Mouse (Mus musculus): ENCODE measurements at regions not wholly inside any gene's neighbourhood (a gene's known extent, or its start where the extent isn't known, plus 50 kb on each side); places are given as distances from the start of the nearest gene placed in this dataset.

DNA sequence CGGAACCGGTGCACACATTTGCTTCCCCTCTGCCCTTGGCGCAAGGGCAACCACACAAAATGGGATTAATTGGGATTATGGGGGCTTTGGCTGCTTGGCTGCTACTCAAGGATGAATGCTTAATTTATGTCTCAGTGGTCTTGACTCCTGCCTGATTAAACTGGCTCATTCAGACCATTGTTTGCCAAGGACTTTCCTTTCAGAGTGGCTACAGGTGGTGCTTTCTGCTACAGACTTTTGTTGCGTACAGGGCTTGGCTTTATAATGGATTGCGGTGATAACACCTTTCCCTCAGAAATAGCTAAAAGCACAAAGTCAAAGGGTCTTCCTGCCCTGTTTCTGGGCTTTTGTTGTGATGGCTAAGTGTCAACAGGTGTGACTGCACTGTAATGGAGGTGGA is 120.4 kb upstream of the Tbca start:
- ATAC-seq (ENCODE audit: low read depth): no peak
- H3K9me3 ChIP-seq (replicated peaks): no peaks in the 10 kb centered on the region
- DNase-seq: no peak
- H3K27ac ChIP-seq: no peak overlapping the region
- H3K4me1 ChIP-seq (replicated peaks): no peaks in the 10 kb centered on the region
- no peaks in the 10 kb centered on the region for H3K36me3 ChIP-seq
- no peak overlapping the region for H3K4me3 ChIP-seq (replicated peaks)
- no peak overlapping the region for H3K4me2 ChIP-seq
- peaks cover 5% of the 10 kb centered on the region; the same call in 1 of the 2 replicates for H3K27me3 ChIP-seq
- no peak overlapping the region for H3K9ac ChIP-seq
- 58% methylated on average over 5 of the region's 5 CpGs for WGBS (ENCODE audit: insufficient replicate concordance)

DNA sequence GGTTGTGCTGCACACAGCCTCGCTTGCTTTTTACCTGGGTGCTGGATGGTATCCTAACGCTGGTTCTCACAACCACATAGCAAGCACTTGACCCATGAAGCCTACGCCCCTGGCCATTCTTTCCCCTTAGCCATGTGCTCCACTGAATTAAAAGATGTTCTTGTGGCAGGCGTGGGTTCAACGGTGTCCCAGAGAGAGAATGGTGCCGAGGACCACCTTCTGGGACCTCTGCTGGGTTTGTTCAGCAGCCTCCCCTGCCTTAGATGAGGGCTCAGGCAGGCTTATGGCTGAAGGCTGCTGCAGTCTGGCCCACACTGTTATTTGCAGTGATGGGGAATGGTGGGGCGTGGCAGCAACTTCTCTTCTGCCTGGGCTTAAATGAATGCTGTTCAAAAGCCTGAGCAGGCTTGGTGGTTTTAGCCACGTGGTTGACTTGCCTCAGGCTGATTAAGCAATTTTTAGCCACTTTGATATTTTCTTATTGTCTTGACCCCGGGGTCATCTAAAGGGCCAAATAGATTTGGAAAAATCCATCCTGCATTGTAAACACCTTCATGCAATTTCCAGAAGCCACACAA is 119.5 kb upstream of the Tbca start:
- no peak overlapping the region for H3K27ac ChIP-seq
- WGBS (ENCODE audit: insufficient replicate concordance): 55% methylated on average over 9 of the region's 9 CpGs
- no peaks in the 10 kb centered on the region for H3K9me3 ChIP-seq (replicated peaks)
- no peak overlapping the region for H3K4me3 ChIP-seq (replicated peaks)
- DNase-seq: no peak
- H3K4me1 ChIP-seq (replicated peaks): no peaks in the 10 kb centered on the region
- H3K9ac ChIP-seq: no peak overlapping the region
- no peak for ATAC-seq (ENCODE audit: low read depth)
- no peaks in the 10 kb centered on the region for H3K36me3 ChIP-seq
- H3K27me3 ChIP-seq: peaks cover 5% of the 10 kb centered on the region; the same call in 1 of the 2 replicates
- H3K4me2 ChIP-seq: no peak overlapping the region

DNA sequence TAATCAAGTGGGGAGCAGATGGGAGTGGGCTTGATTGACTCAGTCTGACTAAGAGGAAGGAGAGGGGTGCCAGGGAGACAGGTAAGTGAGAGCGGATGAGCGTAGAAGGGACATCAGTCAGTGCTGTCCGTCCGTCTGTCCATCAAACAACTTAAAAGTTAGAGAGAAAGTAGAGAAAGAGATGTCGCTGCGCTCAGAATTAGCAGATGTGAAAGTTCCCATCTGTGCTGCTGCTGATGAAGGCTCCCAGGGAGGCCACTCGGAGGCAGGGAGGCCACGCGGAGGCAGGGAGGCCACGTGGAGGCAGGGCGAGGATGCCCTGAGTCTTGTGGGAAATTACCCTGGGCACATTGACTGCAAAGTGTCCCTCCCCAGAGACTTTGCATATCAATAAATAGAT is 118.4 kb upstream of the Tbca start:
- H3K27ac ChIP-seq: no peak overlapping the region
- no peaks in the 10 kb centered on the region for H3K36me3 ChIP-seq
- H3K4me2 ChIP-seq: no peak overlapping the region
- no peaks in the 10 kb centered on the region for H3K9me3 ChIP-seq (replicated peaks)
- ATAC-seq (ENCODE audit: low read depth) (no peak), DNase-seq (no peak)
- H3K9ac ChIP-seq: no peak overlapping the region
- 79% methylated on average over 11 of the region's 11 CpGs for WGBS (ENCODE audit: insufficient replicate concordance)
- peaks cover 5% of the 10 kb centered on the region; the same call in 1 of the 2 replicates for H3K27me3 ChIP-seq
- H3K4me3 ChIP-seq (replicated peaks): no peak overlapping the region
- H3K4me1 ChIP-seq (replicated peaks): no peaks in the 10 kb centered on the region

DNA sequence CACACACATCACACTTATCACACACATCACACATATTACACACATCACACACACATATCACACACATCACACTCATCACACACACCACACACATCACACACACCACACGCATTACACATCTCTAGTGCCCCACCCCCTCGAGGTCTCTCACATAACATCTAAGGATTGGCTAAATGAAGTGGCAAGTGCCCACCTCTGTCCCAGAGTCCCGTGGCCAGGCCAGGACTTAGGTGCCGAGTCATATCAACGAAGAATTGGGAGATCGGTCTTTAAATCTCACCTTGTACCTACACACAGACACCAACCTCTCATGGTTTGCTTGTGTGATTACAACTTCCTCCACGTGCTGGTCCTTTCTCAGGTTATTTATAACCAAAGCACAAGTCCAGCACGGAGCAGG is 117.7 kb upstream of the Tbca start:
- no peak overlapping the region for H3K27ac ChIP-seq
- ATAC-seq (ENCODE audit: low read depth) (no peak), DNase-seq (no peak)
- H3K4me1 ChIP-seq (replicated peaks): no peaks in the 10 kb centered on the region
- no peaks in the 10 kb centered on the region for H3K9me3 ChIP-seq (replicated peaks)
- H3K4me3 ChIP-seq (replicated peaks): no peak overlapping the region
- WGBS (ENCODE audit: insufficient replicate concordance): 64% methylated on average over 8 of the region's 8 CpGs
- H3K27me3 ChIP-seq: peaks cover 4% of the 10 kb centered on the region; the same call in 1 of the 2 replicates
- no peak overlapping the region for H3K4me2 ChIP-seq
- no peak overlapping the region for H3K9ac ChIP-seq
- no peaks in the 10 kb centered on the region for H3K36me3 ChIP-seq

DNA sequence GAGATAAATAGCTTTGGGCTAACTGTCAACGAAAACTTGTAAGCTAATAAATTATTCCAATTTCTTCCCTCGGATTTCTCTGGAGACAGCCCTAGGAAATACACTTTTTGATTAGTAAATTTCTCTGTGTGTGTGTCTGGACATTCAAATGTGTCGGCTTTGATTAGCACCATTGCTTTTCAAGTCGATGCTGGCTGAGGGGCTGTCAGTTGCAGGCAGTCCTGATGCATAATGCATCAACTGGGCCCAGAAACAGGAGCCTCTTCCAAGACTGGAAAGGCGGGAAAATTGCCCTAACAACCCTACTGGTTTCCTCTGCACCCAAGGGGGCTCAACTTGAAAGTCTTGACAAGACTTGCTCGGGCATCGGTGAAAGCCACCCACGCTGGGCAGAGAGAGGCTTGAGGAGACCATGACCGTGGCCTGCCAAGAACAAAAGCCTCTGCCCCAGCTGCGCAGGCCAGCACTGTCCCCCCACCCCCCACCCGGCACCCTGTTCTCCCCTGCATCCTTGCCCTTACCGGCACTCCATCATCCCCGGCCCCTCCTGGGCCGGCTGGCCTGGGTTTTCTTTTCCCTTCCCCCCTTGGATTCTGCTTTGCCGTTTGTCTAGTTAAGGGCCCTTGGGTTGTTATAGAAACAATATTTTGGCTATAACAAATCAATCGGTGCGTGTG is 108.1 kb upstream of the Tbca start:
- DNase-seq (no peak), ATAC-seq (ENCODE audit: low read depth) (no peak)
- Histone ChIP-seq H3K36me3 (no peaks in the 10 kb centered on the region), H3K9me3 (replicated peaks) (no peaks in the 10 kb centered on the region), H3K4me2 (no peak overlapping the region), H3K4me1 (replicated peaks) (no peaks in the 10 kb centered on the region), H3K27me3 (no peaks in the 10 kb centered on the region; the same call in 1 of the 2 replicates), H3K27ac (no peak overlapping the region), H3K4me3 (replicated peaks) (no peak overlapping the region), H3K9ac (no peak overlapping the region)
- WGBS (ENCODE audit: insufficient replicate concordance): 55% methylated on average over 17 of the region's 17 CpGs

DNA sequence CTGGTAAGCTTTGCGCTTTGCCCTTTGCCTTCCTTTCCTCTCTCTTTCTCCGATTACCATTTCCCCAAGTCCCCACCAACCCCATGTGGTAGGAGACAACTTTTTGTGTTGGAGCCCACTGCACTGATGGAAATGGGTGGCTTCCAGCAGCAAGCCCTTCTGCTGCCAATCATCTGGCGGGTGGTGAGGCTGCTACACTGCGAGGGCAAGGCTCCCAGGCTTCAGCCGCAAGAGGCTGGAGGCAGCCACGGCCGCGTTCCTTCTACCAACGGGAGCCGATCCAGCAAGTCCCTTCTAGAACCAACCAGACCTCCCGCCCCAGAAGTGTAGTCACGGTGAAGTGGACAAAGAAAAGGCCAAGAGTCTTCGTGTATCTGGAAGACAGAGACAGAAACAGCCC is 107.1 kb upstream of the Tbca start:
- no peaks in the 10 kb centered on the region for H3K36me3 ChIP-seq
- no peaks in the 10 kb centered on the region for H3K4me1 ChIP-seq (replicated peaks)
- no peak overlapping the region for H3K4me2 ChIP-seq
- 79% methylated on average over 13 of the region's 13 CpGs for WGBS (ENCODE audit: insufficient replicate concordance)
- H3K27ac ChIP-seq: no peak overlapping the region
- no peak overlapping the region for H3K4me3 ChIP-seq (replicated peaks)
- H3K9me3 ChIP-seq (replicated peaks): no peaks in the 10 kb centered on the region
- H3K27me3 ChIP-seq: peaks cover 2% of the 10 kb centered on the region; the same call in 1 of the 2 replicates
- DNase-seq (no peak), ATAC-seq (ENCODE audit: low read depth) (no peak)
- no peak overlapping the region for H3K9ac ChIP-seq

DNA sequence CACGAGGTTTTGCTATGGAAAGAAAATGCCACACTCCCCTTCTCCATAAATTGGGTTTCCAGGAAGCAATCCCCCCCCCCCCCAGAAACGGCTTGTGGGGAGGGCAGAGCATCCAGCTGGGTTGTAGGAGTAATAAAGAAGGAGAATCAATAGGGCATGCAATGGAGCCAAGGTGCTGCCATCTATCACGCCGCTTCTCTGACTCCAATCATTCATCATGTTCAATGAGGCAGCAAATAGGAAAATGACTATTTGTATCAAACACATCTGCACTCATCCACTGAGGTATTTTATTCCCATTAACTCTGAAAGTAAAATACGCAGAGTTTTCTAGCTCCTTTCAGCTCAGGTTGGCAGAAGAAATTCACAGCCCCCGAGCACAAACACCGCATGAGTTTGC is 103.5 kb upstream of the Tbca start:
- no peak for DNase-seq
- no peak overlapping the region for H3K4me3 ChIP-seq (replicated peaks)
- H3K4me2 ChIP-seq: no peak overlapping the region
- ATAC-seq (ENCODE audit: low read depth): no peak
- no peaks in the 10 kb centered on the region for H3K9me3 ChIP-seq (replicated peaks)
- H3K4me1 ChIP-seq (replicated peaks): no peaks in the 10 kb centered on the region
- H3K27me3 ChIP-seq: peaks cover 2% of the 10 kb centered on the region; the same call in 1 of the 2 replicates
- no peak overlapping the region for H3K9ac ChIP-seq
- H3K36me3 ChIP-seq: no peaks in the 10 kb centered on the region
- H3K27ac ChIP-seq: no peak overlapping the region
- WGBS (ENCODE audit: insufficient replicate concordance): 73% methylated on average over 7 of the region's 7 CpGs

DNA sequence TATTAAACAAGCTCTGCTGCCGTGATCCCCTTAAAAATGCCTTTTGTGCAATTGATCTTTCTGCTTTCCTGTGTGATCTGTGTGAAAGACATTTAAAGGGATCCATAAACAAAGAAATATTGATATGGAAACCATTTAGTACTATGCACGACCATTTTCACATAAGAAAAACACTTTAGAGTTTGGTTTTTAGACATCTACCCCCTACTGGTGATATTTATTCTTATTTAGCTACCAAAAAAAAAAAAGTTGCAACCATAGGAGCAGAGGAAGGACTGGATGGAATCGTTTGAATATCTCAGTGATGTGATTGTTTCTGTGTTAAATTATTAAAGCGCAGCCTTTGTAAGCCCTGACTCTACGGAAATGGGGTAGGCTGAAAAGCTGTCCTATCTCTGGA is 101.4 kb upstream of the Tbca start:
- Histone ChIP-seq H3K9ac (no peak overlapping the region), H3K36me3 (no peaks in the 10 kb centered on the region), H3K27ac (no peak overlapping the region), H3K4me1 (replicated peaks) (no peaks in the 10 kb centered on the region), H3K4me3 (replicated peaks) (no peak overlapping the region), H3K27me3 (peaks cover 2% of the 10 kb centered on the region; the same call in 1 of the 2 replicates), H3K4me2 (no peak overlapping the region), H3K9me3 (replicated peaks) (no peaks in the 10 kb centered on the region)
- 60% methylated on average over 5 of the region's 5 CpGs for WGBS (ENCODE audit: insufficient replicate concordance)
- DNase-seq (no peak), ATAC-seq (ENCODE audit: low read depth) (no peak)

DNA sequence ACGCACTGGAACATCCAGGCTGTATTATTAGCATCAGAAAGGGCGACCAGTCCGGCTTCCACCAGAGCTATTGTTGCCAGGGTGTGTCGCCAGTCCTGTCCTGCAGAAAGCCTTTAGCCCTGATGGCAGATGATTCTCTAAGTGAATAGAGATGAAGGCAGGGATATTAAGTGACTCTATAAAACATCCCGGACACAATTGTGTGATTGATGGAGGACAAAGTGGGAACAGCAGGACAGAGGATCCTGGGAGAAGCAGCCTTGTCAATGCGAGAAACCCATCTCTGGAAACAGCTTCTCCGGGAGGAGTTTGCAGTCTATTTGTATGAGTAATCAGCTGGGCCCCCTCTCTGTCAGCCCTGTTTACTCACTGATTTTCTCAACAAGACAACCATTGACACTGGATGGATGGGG is 82.1 kb upstream of the Tbca start:
- H3K4me2 ChIP-seq: no peak overlapping the region
- 9% methylated on average over 7 of the region's 7 CpGs for WGBS (ENCODE audit: insufficient replicate concordance)
- no peak overlapping the region for H3K4me3 ChIP-seq (replicated peaks)
- peaks cover 97% of the 10 kb centered on the region for H3K27me3 ChIP-seq
- DNase-seq: no peak
- H3K4me1 ChIP-seq (replicated peaks): peaks cover 9% of the 10 kb centered on the region
- no peak overlapping the region for H3K27ac ChIP-seq
- H3K9me3 ChIP-seq (replicated peaks): no peaks in the 10 kb centered on the region
- no peaks in the 10 kb centered on the region for H3K36me3 ChIP-seq
- ATAC-seq (ENCODE audit: low read depth): no peak
- no peak overlapping the region for H3K9ac ChIP-seq

DNA sequence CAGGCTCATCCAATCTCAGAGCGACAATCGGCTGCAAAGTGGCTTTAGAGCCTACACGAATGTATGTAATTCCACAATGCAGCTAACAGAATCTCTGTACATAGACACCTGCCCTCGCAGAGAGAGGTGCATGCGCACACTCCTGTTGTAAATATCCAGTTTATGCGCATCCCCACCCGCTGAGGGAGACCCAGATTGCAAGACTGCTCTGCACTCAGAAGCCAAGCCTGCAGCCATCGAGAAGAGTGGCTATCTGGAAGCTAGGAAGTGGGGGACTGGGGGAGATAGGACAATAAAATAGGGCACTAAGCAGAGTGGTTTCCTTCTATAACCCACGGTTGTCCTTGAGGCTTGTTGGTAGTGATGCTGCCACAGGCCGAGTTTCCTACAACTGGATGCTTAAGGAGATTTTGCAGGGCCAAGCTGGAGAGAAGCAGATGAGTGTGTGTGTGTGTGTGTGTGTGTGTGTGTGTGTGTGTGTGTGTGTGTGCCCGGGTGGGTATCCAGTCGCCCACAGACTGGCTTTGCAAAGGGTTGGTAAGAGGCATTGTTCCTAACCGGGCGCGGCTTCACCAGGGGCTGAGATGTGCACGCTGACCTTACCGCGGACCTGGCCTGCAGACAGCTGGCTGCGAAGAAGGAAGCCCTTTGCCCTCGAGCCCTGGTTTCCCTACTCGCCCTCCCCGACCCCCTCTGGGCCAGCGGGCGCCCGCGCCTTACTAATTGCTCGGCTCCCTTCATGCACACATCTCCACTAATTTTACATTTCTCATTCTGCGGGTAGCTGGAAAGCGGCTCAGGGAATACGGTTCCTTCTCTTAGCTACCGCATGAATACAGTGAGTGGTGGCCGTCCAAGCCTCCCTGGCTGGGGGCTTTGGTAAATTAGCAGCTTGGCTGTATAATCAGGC is 81.1 kb upstream of the Tbca start:
- H3K4me3 ChIP-seq (replicated peaks): no peak overlapping the region
- no peak for DNase-seq
- peaks cover 96% of the 10 kb centered on the region for H3K27me3 ChIP-seq
- no peak overlapping the region for H3K27ac ChIP-seq
- H3K9ac ChIP-seq: no peak overlapping the region
- peaks cover 9% of the 10 kb centered on the region for H3K4me1 ChIP-seq (replicated peaks)
- no peaks in the 10 kb centered on the region for H3K36me3 ChIP-seq
- no peak overlapping the region for H3K4me2 ChIP-seq
- WGBS (ENCODE audit: insufficient replicate concordance): 5% methylated on average over 31 of the region's 32 CpGs
- no peak for ATAC-seq (ENCODE audit: low read depth)
- no peaks in the 10 kb centered on the region for H3K9me3 ChIP-seq (replicated peaks)

DNA sequence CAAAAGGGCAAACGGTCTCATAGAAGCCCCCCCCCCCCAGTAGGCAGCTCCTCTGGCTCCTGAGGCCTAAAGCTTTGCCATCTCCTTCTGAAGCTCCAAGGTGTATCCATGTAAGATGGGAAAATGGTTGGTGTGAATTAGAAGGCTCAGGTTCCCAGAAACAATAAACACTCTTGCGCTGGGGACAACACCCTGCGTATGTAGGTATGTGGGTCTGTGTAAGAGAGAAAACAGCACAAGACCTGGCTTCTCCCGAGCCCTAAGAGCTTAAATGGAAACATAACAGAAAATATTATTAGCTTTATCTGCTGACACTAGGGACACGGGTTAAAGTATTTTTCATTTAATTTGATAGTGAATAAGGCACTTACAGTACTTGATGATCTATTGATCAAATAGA is 79.9 kb upstream of the Tbca start:
- H3K36me3 ChIP-seq: no peaks in the 10 kb centered on the region
- H3K27ac ChIP-seq: no peak overlapping the region
- H3K4me3 ChIP-seq (replicated peaks): no peak overlapping the region
- no peak overlapping the region for H3K4me2 ChIP-seq
- H3K9me3 ChIP-seq (replicated peaks): no peaks in the 10 kb centered on the region
- peaks cover 5% of the 10 kb centered on the region; the same call in 1 of the 2 replicates for H3K4me1 ChIP-seq (replicated peaks)
- 35% methylated on average over 5 of the region's 5 CpGs for whole genome bisulfite sequencing (ENCODE audit: insufficient replicate concordance)
- DNase-seq (no peak), ATAC-seq (ENCODE audit: low read depth) (no peak)
- no peak overlapping the region for H3K9ac ChIP-seq
- peaks cover 95% of the 10 kb centered on the region for H3K27me3 ChIP-seq
